Mouse (Mus musculus) spleen, adult 18-20 months (tissue): ENCODE measurements around the gene Thsd4.
A peak's percentile ranks its signal among the peaks of the same experiment; 100 is the strongest.

Experiments
- DNase-seq, 2 experiments: peaks; one replicate each; pipeline ENCODE4 v3.0.0; 2022; ENCODE audit warnings: mixed read lengths in 2 of 2

Gene Thsd4

DNA sequence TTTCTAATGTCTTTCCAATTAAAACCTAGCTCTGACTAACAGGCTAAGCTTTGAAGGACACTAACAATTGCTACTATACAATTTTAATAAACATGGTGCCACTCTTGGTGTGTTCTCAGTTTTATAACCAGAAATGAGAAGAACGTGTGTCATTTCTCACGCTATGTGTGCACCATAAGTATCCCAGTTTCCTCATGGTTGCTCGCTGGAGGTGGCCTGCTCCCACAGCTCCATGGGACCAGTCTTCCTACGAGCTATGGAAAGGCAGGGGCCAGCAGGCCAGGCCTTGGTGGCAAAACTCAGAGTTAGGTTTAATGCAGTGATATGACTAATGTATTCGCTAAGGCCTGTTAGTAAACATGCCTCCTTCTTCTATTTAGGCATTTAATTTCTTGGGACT is 468.7 kb downstream of the Thsd4 start:
- no peak for DNase-seq

DNA sequence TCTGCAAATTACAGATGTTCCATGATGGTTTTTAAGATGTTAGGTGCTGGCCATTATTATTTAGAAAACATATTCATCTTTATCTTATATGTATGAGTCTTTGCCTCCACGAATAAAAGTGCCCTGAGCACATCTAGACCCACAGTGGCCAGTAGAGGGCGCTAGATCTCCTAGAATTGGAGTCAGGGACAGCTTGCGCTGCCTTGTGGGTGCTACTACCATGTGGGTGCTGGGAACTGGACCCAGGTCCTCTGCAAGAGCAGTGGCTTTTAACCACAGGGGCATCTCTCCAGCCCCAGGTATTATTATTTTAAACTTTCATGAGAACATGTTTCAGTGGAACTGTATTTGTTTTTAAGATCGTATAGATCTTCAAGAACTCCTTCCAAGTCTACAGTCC is 469.4 kb downstream of the Thsd4 start:
- no peak for DNase-seq

GRCm38 (mm10) chr9:60043175-60043574 is 478.7 kb downstream of the Thsd4 start:
- DNase-seq: no peak

- DNase-seq: no peak
Measured at GRCm38 (mm10) chr9:60034883-60035282, 487.0 kb downstream of the Thsd4 start.

DNA sequence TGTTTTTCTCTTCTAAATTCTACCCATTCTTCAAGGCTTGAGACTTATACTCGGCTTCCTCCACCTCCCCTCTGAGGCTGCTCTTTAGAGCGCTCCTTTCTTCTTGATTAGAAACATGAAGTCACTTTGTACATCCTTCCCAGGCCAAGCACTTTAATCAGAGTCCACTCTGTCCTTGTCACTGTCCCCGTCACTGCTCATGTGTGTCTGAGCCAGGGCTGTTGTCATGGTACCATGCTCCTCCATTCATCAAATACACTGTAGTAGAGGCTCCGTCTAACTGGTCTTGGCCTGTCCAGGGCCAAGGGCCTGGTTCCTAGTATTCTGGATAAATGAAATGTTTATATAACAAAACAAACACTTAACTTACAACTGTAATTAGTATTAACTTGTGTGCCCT is 494.6 kb downstream of the Thsd4 start:
- DNase-seq: no peak

GRCm38 (mm10) chr9:60026795-60027194 is 495.1 kb downstream of the Thsd4 start:
- no peak for DNase-seq

- no peak for DNase-seq
Measured at GRCm38 (mm10) chr9:60025919-60026318, 495.9 kb downstream of the Thsd4 start.

GRCm38 (mm10) chr9:60024971-60025370 is 496.9 kb downstream of the Thsd4 start:
- DNase-seq: no peak

DNA sequence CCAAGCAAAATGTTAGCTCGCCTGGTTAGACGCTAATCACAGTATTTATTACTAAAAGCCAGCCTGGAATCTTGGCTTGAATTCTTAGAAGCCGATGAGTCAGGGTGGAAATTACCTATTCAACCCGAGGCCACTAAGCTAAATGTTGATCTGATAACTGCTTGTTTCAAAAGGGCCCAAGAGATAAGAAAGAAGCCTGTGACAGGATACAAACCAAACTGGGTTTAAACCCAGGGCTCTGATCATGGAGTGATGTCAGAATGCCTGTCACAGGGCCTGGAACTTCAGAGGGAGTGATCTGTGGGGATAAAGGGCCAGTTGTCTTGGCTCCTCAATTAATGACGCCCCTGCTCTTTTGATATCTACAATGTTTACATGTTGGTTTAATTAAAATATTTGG is 497.3 kb downstream of the Thsd4 start:
- no peak for DNase-seq

- DNase-seq: no peak
Measured at GRCm38 (mm10) chr9:60022331-60022730, 499.5 kb downstream of the Thsd4 start.

DNA sequence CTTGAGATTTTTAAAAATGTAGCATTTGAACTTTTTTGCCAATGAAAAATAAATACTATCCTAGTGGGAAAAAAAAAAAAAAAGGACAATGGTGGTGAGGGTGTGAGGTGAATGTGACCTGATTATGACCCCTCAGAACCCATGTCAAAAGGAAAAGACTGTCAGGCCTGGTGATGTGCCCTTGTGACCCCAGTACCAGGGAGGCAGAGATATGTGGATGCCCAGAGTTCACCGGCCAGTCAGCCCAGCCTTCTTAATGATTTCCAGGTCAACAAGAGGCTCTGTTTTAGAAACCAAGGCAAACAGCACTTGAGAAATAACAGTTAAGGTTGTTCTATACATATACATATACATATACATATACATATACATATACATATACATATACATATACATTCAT is 501.4 kb downstream of the Thsd4 start:
- no peak for DNase-seq

DNA sequence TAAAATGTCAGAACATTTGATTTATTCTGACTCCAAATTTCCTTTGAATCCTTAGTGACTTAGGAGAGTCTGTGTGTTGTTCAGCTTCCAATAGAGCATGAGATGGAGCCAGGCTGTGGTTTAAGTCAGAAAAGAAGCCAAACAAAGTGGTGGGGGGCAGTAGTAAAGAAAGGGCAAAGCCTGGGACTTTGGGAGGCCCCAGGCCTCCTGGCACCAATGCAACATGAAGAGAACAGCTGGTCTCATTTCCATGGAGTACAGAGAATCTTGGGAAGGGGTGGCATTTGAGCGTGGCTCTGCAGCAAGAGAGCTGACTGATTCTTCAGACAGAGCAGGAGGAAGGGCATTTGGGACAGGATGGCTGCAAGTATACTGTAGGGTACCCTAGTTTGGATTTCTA is 511.6 kb downstream of the Thsd4 start:
- no peak for DNase-seq

GRCm38 (mm10) chr9:60008936-60009335 is 512.9 kb downstream of the Thsd4 start:
- DNase-seq: no peak

DNA sequence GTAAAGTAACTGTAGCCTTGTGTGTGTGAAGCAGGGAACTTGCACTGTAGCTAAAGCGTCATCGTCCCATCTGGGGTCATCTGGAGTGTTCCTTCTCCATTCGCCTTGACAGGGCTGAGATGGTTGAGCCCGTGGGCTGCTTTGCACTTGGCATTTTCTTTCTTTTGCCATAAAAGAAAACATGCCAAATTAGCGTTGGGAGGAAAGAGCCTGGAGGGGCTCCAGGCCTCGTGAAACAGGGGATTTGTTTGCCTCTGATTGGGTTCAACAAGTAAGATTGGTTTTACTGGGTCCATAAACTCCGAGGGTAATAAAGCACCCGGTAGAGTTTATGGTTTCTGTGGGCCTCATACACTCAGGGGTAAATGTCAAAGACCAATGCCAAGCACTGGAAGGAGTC is 519.5 kb downstream of the Thsd4 start:
- no peak for DNase-seq

GRCm38 (mm10) chr9:60001444-60001843 is 520.4 kb downstream of the Thsd4 start:
- DNase-seq: no peak

- DNase-seq: no peak
Measured at GRCm38 (mm10) chr9:59997725-59998124, 524.1 kb downstream of the Thsd4 start.

DNA sequence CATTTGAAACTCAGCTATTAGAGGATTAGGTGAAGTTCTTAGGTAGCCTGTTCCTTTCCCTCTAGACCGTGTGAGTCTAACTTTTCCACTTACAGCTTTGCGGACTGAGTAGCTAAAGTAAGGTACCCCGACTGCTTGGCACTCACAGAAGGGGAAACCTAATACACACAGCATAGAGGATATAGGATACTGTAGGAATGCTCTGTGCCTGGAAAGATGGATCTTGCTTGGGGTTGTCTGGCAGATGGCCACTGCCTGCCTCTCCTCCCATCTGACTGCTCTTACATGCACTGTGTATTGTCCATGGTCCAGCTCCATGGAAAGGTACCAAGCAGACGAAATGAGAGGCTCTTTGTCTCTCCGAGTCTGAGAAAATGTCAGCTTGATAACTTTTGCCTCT is 530.4 kb downstream of the Thsd4 start:
- DNase-seq: no peak

DNA sequence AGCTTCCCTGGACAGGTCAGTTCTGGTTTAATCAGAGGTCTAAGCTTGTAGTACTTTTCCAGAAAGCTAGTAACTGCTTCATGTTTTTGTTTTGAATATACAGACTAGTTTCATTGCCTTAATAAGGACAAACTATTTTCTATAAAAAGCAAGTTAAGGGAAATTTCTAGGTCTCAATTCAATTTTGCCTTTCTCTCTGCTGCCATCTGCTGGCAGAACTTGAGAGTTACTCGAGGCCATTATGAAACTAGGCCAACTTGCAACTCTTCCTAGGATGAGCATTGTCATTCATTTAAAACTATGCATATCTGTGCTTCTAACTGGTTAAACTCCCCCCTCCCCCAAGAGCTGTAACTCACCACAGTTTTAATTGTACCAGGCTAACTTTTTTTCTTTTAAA is 532.0 kb downstream of the Thsd4 start:
- peak in 1 of 2 experiments; percentile 44 for DNase-seq

GRCm38 (mm10) chr9:59985900-59986572 is 535.8 kb downstream of the Thsd4 start:
- DNase-seq: no peak

GRCm38 (mm10) chr9:59981116-59981515 is 540.7 kb downstream of the Thsd4 start:
- DNase-seq: no peak

- DNase-seq: no peak
Measured at GRCm38 (mm10) chr9:59971263-59971662, 550.6 kb downstream of the Thsd4 start.

DNA sequence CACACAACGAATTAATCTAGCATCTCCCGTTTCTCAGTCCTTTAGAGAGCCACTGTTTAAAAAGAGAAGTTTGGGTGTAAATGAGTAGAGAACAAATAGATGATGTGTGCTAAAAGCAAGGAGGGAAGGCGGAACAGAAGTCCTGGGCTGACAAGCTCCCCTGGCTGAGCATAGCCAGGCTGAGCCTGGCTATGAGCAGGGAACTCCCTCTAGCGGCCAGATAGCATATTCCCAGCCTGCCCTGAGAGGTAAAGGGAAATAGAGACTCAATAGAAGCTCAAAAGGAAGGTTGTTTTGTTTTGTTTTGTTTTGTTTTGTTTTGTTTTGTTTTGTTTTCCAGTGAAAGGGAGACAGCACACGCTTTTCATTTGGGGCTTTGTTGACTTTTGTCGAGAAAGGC is 552.5 kb downstream of the Thsd4 start:
- DNase-seq: peak in 1 of 2 experiments; percentile 41

- DNase-seq: no peak
Measured at GRCm38 (mm10) chr9:59965046-59965445, 556.8 kb downstream of the Thsd4 start.

GRCm38 (mm10) chr9:59964367-59964766 is 557.5 kb downstream of the Thsd4 start:
- DNase-seq: no peak

GRCm38 (mm10) chr9:59961201-59961955 is 560.5 kb downstream of the Thsd4 start:
- DNase-seq: no peak
